Mouse (Mus musculus) kidney, postnatal 0 days (tissue): Measurements from ENCODE around the gene Myo1a. TPM values are rescaled to one million over a fixed set of nuclear protein-coding genes. Genes with fewer than 3 reads are reported as not detected.

Experiments used
- ATAC-seq: fragments of 200-750 bp; cut with Nextera tagmentation; replicated peaks from 2 replicates; pipeline ENCODE4 v1.8.0; 2017; ENCODE audit warnings: low read depth, moderate number of reproducible peaks, moderate TSS enrichment, moderate library complexity; ENCODE audit not compliant: low FRiP score
- DNase-seq: peaks from one replicate; pipeline ENCODE4 v3.0.0-alpha.2; 2016; ENCODE audit warnings: low spot score
- H3K27ac ChIP-seq: fragments of 300-500 bp; sonication (generic); 2 replicates; pipeline ENCODE4 v1.5.1; 2014; ENCODE audit warnings: mild to moderate bottlenecking
- H3K27me3 ChIP-seq: fragments of 300-500 bp; sonication (generic); 2 replicates; pipeline ENCODE4 v1.6.1; 2014; ENCODE audit warnings: low read length, mixed read lengths; ENCODE audit not compliant: insufficient read depth
- H3K36me3 ChIP-seq: fragments of 300-500 bp; sonication (generic); 2 replicates; pipeline ENCODE4 v1.6.1; 2014; ENCODE audit warnings: low read length, mixed read lengths; ENCODE audit not compliant: insufficient read depth
- H3K4me1 ChIP-seq: fragments of 300-500 bp; sonication (generic); replicated peaks from 2 replicates; pipeline ENCODE4 v1.6.1; 2014; ENCODE audit warnings: antibody characterized with exemption, low read length, mixed read lengths; ENCODE audit not compliant: insufficient read depth
- H3K4me2 ChIP-seq: fragments of 300-500 bp; sonication (generic); 2 replicates; pipeline ENCODE4 v1.6.1; 2014; ENCODE audit warnings: mild to moderate bottlenecking, low read length, moderate library complexity, mixed read lengths
- H3K4me3 ChIP-seq: fragments of 300-500 bp; sonication (generic); replicated peaks from 2 replicates; pipeline ENCODE4 v1.5.1; 2014; ENCODE audit warnings: low read depth, low read length
- H3K9ac ChIP-seq: fragments of 300-500 bp; sonication (generic); 2 replicates; pipeline ENCODE4 v1.6.1; 2014; ENCODE audit warnings: low read depth, low read length
- H3K9me3 ChIP-seq: fragments of 300-500 bp; sonication (generic); replicated peaks from 2 replicates; pipeline ENCODE4 v1.6.1; 2016; ENCODE audit warnings: low read length, inconsistent platforms, mixed read lengths
- CTCF ChIP-seq: IDR thresholded peaks from 2 replicates; pipeline ENCODE4 v1.5.1; 2016; ENCODE audit warnings: antibody characterized with exemption, low read depth, mild to moderate bottlenecking, moderate library complexity
- WGBS: fragments of 180-500 bp; shearing (Covaris S2); extraction: QIAGEN DNeasy Blood & Tissue Kit; methylation state at CpG from one replicate; pipeline ENCODE4 v1.1.7; 2014; 5-methylcytosine and 5-hydroxymethylcytosine counted together
- polyA plus RNA-seq: library from polyadenylated mRNA; unstranded; fragments of >200 nt; fragmentation: Nextera tagmentation; extraction: Ambion mirVana; gene quantifications from 2 replicates; pipeline ENCODE4 v1.2.1, GENCODE M21; 2015

The Myo1a gene
- polyA plus RNA-seq, 1 experiment from 2014 or later = 0.07 TPM

DNA sequence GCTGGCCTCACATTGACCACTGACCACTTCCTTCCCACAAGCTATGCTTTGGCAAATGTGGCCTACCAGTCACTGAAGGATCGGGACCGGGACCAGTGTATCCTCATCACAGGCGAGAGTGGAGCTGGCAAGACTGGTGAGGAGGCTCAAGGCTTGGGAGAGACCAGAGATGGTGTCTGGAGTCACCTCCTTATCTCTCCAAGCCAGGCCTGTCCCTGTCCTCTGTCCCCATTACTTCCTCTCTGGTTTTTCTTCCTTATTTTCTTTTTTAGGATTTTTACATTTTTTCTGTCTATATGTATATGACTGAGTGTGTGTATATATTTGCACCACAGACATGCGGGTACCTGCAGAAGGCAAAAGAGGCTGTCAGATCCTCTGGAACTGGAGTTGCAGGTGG lies 813 bp downstream of the Myo1a start:
- no peaks in the 10 kb centered on the region for H3K27me3 ChIP-seq
- no peaks in the 10 kb centered on the region for H3K36me3 ChIP-seq
- no peak overlapping the region for H3K4me2 ChIP-seq
- no peaks in the 10 kb centered on the region for H3K9me3 ChIP-seq
- TF ChIP-seq CTCF = no peak
- DNase-seq (no peak), ATAC-seq (no peak)
- H3K27ac ChIP-seq = no peak overlapping the region
- no peak overlapping the region for H3K9ac ChIP-seq
- H3K4me1 ChIP-seq = no peaks in the 10 kb centered on the region
- no peak overlapping the region for H3K4me3 ChIP-seq
- WGBS = 95% methylated on average over 4 of the region's 4 CpGs

DNA sequence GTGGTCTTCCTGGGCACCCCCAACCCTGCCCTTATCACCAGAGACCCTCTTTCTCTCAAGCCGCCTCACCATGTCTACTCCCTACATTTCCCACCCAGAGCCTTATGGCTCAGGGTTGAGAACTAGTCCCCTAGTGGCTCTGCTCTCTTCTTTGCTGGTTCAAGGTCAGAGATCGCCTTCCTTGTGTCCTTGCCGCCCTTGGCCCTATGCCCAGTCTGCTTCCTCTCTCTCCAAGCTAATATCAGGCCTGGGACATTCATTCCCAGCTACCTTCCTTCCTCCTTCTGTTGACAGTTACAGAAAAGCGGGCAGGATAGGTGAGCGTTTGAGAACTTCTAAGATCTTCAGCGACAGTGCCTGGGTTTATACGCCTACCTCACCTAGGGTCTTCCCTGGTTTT lies 2.8 kb downstream of the Myo1a start:
- Histone ChIP-seq H3K4me3 (no peak overlapping the region), H3K4me2 (no peak overlapping the region), H3K4me1 (no peaks in the 10 kb centered on the region), H3K27ac (no peak overlapping the region), H3K9ac (no peak overlapping the region), H3K9me3 (no peaks in the 10 kb centered on the region), H3K27me3 (no peaks in the 10 kb centered on the region), H3K36me3 (no peaks in the 10 kb centered on the region)
- ATAC-seq (no peak), DNase-seq (peak; percentile 23)
- no peak for TF ChIP-seq CTCF
- WGBS = 71% methylated on average over 7 of the region's 7 CpGs

DNA sequence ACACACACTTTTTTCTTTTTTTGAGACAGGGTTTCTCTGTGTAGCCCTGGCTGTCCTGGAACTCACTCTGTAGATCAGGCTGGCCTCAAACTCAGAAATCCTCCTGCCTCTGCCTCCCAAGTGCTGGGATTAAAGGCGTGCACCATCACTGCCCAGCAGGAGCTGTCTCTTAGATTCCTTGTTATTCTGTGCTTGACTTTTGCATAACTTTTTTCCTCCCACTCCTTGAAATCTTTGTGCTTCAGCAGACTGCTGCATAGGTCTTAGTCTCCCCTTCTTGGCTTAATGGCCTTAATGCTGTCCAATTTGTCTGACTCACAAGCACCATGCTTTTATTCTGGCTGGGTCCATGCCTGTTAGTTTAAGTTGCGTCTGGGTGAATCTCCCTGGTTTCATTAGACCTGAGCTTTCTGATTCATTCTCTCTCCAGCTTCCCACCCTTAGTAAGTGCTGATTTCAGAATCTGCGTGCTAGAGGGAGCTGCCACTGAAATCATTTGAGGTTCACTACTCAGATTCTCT lies 3.9 kb downstream of the Myo1a start:
- WGBS = 80% methylated on average over 3 of the region's 3 CpGs

DNA sequence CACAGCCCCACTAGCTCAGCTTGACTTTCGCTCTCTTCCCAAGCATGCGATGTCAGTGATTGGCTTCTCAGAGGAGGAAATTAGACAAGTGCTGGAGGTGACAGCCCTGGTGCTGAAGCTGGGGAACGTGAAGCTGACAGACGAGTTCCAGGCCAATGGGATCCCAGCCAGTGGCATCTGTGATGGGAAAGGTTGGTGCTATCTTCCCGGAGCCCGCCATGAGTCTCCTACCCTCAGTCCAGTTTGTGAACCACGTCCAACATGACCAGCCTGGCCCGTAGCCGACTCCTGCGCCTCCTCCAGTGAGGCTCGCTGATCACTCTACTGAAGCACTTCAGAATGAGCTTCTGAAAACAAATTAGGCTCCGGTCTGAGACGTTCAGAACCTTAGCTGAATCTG lies 5.4 kb downstream of the Myo1a start:
- no peak for TF ChIP-seq CTCF
- Histone ChIP-seq H3K4me2 (no peak overlapping the region), H3K27me3 (no peaks in the 10 kb centered on the region), H3K36me3 (no peaks in the 10 kb centered on the region), H3K27ac (no peak overlapping the region), H3K9ac (no peak overlapping the region), H3K4me1 (no peaks in the 10 kb centered on the region), H3K4me3 (no peak overlapping the region), H3K9me3 (no peaks in the 10 kb centered on the region)
- WGBS = 47% methylated on average over 13 of the region's 13 CpGs
- ATAC-seq (no peak), DNase-seq (peak; percentile 29)

More for the DNA sequence above, 3.9 kb downstream of the Myo1a start:
- no peak for TF ChIP-seq CTCF
- H3K27ac ChIP-seq = no peak overlapping the region
- no peak overlapping the region for H3K4me3 ChIP-seq
- no peaks in the 10 kb centered on the region for H3K27me3 ChIP-seq
- H3K9me3 ChIP-seq = no peaks in the 10 kb centered on the region
- ATAC-seq (no peak), DNase-seq (no peak)
- H3K9ac ChIP-seq = no peak overlapping the region
- no peak overlapping the region for H3K4me2 ChIP-seq
- H3K36me3 ChIP-seq = no peaks in the 10 kb centered on the region
- no peaks in the 10 kb centered on the region for H3K4me1 ChIP-seq

DNA sequence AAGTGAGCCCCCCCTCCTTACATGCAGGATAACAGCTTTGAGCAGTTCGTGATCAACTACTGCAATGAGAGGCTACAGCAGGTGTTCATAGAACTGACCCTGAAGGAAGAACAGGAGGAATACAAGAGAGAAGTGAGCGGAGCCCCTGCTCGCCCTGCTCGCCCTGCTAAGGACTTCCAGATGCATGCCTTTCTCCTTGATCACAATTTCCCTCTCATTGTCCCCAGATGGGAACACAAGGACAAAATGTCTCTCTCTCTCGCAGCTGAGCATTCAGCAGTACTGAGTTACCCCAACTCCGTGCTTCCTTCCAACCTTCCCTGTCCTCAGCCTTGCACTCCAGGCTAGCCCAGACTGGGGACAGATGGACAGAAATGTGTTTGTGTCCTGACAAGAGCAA lies 7.8 kb downstream of the Myo1a start:
- Histone ChIP-seq H3K27ac (no peak overlapping the region), H3K4me2 (no peak overlapping the region), H3K9me3 (no peaks in the 10 kb centered on the region), H3K27me3 (no peaks in the 10 kb centered on the region), H3K4me3 (no peak overlapping the region), H3K4me1 (no peaks in the 10 kb centered on the region), H3K36me3 (no peaks in the 10 kb centered on the region), H3K9ac (no peak overlapping the region)
- no peak for TF ChIP-seq CTCF
- no peak for ATAC-seq
- WGBS = 85% methylated on average over 6 of the region's 6 CpGs
- DNase-seq = no peak

DNA sequence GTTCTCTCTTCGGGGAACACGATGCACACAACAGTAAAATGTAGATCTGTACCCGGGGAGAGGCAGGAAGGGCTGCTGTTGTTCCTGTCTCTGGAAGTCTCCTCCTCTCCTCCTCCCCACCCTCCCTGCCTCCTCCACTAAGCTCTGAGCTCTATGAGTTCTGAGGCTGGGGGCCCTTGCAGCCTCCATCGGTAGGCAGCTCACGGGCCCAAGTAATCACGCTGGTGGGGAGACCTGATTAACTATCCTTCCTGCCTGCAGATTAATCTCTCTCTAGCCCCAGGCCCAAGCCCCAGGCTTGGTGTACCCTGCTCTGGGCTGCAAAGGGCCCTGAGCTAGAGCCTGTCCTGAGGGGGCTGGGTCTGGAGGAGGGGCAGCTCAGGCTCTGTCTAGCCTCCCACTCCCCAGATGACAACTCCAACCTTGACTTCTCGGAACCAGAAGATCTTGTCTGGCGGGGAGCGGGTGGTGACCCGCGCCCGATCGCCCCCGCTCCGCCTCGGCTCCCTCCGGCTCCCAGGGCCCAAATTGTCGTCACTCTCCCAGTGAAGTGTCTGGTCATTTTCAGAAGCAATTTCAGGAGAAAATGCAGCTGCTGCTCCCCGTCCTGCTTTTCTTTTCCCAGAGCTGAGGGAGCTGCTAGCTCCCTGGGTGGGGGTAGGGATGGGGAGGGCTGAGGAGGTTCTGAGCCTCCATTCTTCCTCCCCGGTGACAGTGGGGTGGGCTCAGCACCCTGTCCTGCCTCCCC lies 16.9 kb downstream of the Myo1a start:
- Histone ChIP-seq H3K9me3 (no peaks in the 10 kb centered on the region), H3K4me2 (peak overlapping the region; percentile 46), H3K4me1 (no peaks in the 10 kb centered on the region; the same call in 1 of the 2 replicates), H3K27me3 (0 out of 2 replicates have a peak, but pooled peaks cover 3% of the 10 kb centered on the region), H3K27ac (peak overlapping the region; percentile 85), H3K9ac (peak overlapping the region; percentile 51), H3K4me3 (peak overlapping the region; percentile 14), H3K36me3 (no peaks in the 10 kb centered on the region)
- DNase-seq (peak; percentile 75), ATAC-seq (peak; percentile 23)
- TF ChIP-seq CTCF = no peak
- 3% methylated on average over 20 of the region's 20 CpGs for WGBS
